Mouse (Mus musculus): ENCODE data around the gene Mgst3. TPM values are rescaled to one million over a fixed set of nuclear protein-coding genes. Genes with fewer than 3 reads are reported as not detected.
"Not testable (repeated sequence)": the region's sequence is repeated elsewhere in the genome, so short reads cannot be mapped to it uniquely, and the experiment has no call there.

The Mgst3 gene
- polyA plus RNA-seq, 1 experiment from 2014 or later, result 61.9 TPM

DNA sequence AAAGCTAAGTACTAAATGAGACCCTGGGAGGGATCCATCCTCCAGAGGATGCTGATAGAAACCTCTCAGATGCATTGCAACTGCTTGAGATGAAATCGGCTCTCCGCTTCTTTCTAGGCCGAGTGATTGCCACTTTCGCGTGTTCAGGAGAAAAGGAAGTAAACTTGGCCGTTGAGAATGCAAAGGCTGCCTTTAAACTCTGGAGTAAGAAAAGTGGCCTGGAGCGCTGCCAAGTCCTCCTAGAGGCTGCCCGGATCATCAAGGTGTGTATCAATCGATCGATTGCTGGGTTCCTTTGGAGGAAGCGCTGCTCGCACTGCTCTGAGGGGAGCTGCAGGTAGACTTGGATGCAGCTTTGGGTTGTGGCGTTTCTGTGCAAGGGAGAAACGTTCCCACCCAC lies 41.2 kb downstream of the Mgst3 start:
- ATAC-seq (ENCODE audit: insufficient number of reproducible peaks, low FRiP score, low TSS enrichment, low read depth), result no peak
- no peaks in the 10 kb centered on the region for H3K27me3 ChIP-seq

DNA sequence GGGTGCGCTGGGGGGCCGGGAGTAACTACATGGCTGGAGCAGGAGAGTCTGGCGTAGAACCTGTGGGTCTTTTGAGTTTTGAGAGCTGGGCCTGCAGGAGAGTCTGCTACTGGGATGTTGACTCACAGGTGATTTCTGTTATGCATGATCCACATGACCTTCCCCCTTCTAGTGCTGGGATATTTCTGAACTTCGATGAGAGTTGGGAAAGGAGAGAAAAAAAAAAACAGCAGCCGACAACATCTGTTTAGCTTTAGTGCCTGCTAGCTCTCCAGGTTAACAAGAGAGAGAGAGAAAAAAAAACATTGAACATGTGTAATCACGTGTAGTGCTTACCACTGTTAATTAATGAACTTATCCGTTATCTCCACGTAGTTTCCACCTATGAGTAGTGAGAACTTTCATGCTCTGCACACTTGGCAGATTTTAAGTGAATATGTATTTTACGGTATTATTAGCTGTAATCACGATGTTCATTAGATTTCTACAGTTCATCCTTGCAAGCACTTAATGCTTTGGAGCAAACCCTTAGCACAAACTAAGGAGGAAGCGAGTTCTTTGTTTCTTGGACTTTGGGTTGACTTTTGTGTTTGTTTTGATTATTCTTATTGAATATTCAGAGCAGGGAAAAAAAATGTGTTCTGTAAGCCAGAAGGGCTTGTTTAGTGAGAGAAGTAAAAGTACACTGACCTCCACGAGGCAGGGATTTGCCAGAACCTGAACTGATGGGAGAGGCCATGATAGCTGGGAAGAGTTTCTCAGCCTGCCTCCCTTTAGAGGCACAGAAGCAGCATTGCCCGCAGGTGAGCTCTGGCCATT lies 42.8 kb downstream of the Mgst3 start:
- peak overlapping the region; percentile 86 for H3K27ac ChIP-seq
- 0 out of 2 replicates have a peak, but pooled peaks cover 7% of the 10 kb centered on the region for H3K4me1 ChIP-seq
- WGBS, result 26% methylated on average over 13 of the region's 13 CpGs
- ATAC-seq (ENCODE audit: insufficient number of reproducible peaks, low FRiP score, low TSS enrichment, low read depth), result no peak
- peak overlapping the region; percentile 76 for H3K4me3 ChIP-seq
- no peaks in the 10 kb centered on the region for H3K27me3 ChIP-seq
- H3K4me2 ChIP-seq, result peak overlapping the region; percentile 77
- peak overlapping the region; percentile 65 for H3K9ac ChIP-seq
- no peaks in the 10 kb centered on the region for H3K9me3 ChIP-seq
- H3K36me3 ChIP-seq, result peaks cover 24% of the 10 kb centered on the region

More for the DNA sequence above, 41.2 kb downstream of the Mgst3 start:
- 81% methylated on average over 14 of the region's 14 CpGs for WGBS
- no peak overlapping the region for H3K4me3 ChIP-seq
- H3K4me1 ChIP-seq, result 0 out of 2 replicates have a peak, but pooled peaks cover 7% of the 10 kb centered on the region
- H3K9me3 ChIP-seq, result no peaks in the 10 kb centered on the region
- no peak overlapping the region for H3K9ac ChIP-seq
- no peak overlapping the region for H3K27ac ChIP-seq
- H3K36me3 ChIP-seq, result peaks cover 31% of the 10 kb centered on the region
- no peak overlapping the region for H3K4me2 ChIP-seq

GRCm38 (mm10) chr1:167349815-167350596 lies 43.6 kb downstream of the Mgst3 start, which contains the start of gene Aldh9a1:
Aldh9a1 (plus strand) TSS chr1:167349991.
- WGBS, result under 1% methylated on average over 55 of the region's 55 CpGs
- H3K9me3 ChIP-seq, result no peaks in the 10 kb centered on the region
- no peaks in the 10 kb centered on the region for H3K27me3 ChIP-seq
- H3K4me1 ChIP-seq, result 0 out of 2 replicates have a peak, but pooled peaks cover 7% of the 10 kb centered on the region
- H3K27ac ChIP-seq, result peak within 1 kb of the TSS; percentile 86
- H3K4me2 ChIP-seq, result peak within 1 kb of the TSS; percentile 77
- H3K36me3 ChIP-seq, result peaks cover 17% of the 10 kb centered on the region
- peak within 1 kb of the TSS; percentile 65 for H3K9ac ChIP-seq
- peak within 1 kb of the TSS; percentile 76 for H3K4me3 ChIP-seq
- ATAC-seq (ENCODE audit: insufficient number of reproducible peaks, low FRiP score, low TSS enrichment, low read depth), result peak; percentile 92

DNA sequence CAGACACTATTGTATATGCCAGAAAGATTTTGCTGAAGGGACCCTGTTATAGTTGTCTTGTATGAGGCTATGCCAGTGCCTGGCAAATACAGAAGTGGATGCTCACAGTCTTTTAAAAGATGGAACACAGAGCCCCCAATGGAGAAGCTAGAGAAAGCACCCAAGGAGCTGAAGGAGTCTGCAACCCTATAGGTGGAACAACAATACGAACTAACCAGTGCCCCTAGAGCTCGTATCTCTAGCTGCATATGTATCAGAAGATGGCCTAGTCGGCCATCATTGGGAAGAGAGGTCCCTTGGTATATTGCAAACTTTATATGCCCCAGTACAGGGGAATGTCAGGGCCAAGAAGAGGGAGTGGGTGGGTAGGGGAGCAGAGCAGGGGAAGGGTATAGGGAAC lies 44.4 kb downstream of the Mgst3 start:
- not testable (repeated sequence) for H3K9ac ChIP-seq; ATAC-seq (ENCODE audit: insufficient number of reproducible peaks, low FRiP score, low TSS enrichment, low read depth); H3K4me2 ChIP-seq

DNA sequence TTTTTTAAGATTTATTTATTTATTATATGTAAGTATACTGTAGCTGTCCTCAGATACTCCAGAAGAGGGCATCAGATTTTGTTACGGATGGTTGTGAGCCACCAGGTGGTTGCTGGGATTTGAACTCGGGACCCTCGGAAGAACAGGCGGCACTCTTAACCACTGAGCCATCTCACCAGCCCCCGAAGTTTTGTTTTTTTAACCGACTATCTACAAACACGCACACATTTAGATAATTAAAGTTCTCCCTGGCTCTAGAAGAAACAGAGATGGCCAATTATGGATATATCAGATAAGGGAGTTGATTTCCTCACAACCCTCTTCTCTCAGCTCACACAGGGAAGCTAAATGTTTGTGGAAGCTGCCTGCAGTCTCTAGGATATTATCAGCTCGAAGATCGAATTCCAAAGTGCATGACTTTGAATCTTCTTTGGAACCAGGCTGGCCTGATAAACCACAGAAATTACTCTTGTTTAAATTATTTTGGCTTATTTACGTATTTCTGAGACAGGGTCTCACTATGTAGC lies 47.6 kb downstream of the Mgst3 start:
- WGBS, result 89% methylated on average over 10 of the region's 10 CpGs
- not testable (repeated sequence) for H3K27me3 ChIP-seq

More for the DNA sequence above, 44.4 kb downstream of the Mgst3 start:
- not testable (repeated sequence) for H3K36me3 ChIP-seq, H3K27ac ChIP-seq, H3K4me1 ChIP-seq, H3K27me3 ChIP-seq, H3K4me3 ChIP-seq, H3K9me3 ChIP-seq
- WGBS, result 63% methylated on average over 3 of the region's 3 CpGs

DNA sequence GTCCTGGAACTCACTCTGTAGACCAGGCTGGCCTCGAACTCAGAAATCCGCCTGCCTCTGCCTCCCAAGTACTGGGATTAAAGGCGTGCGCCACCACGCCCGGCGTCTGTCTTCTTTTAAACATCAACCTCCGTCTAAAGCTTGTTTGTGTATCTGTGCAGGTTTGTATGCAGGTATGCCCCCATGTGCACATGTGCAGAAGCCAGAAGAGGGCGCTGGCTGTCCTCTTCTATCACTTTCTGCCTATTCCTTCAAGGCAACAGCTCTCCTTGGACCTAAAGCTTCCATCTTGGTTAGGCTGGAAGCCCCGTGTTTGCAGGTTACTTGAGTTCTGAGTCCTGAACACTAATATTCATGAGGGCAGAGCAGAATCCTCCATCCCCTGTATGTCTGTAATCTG lies 50.8 kb downstream of the Mgst3 start:
- 83% methylated on average over 10 of the region's 10 CpGs for whole genome bisulfite sequencing
- H3K4me2 ChIP-seq, result no peak overlapping the region
- H3K27me3 ChIP-seq, result peaks cover 6% of the 10 kb centered on the region; the same call in 1 of the 2 replicates
- H3K36me3 ChIP-seq, result no peaks in the 10 kb centered on the region
- no peak overlapping the region for H3K27ac ChIP-seq
- ATAC-seq (ENCODE audit: insufficient number of reproducible peaks, low FRiP score, low TSS enrichment, low read depth), result no peak
- H3K9ac ChIP-seq, result no peak overlapping the region
- no peaks in the 10 kb centered on the region for H3K9me3 ChIP-seq
- no peaks in the 10 kb centered on the region for H3K4me1 ChIP-seq
- H3K4me3 ChIP-seq, result no peak overlapping the region

More for the DNA sequence above, 47.6 kb downstream of the Mgst3 start:
- H3K27ac ChIP-seq; H3K4me3 ChIP-seq; H3K4me2 ChIP-seq; H3K9ac ChIP-seq; H3K4me1 ChIP-seq; ATAC-seq (ENCODE audit: insufficient number of reproducible peaks, low FRiP score, low TSS enrichment, low read depth); H3K36me3 ChIP-seq; H3K9me3 ChIP-seq: not testable (repeated sequence)

DNA sequence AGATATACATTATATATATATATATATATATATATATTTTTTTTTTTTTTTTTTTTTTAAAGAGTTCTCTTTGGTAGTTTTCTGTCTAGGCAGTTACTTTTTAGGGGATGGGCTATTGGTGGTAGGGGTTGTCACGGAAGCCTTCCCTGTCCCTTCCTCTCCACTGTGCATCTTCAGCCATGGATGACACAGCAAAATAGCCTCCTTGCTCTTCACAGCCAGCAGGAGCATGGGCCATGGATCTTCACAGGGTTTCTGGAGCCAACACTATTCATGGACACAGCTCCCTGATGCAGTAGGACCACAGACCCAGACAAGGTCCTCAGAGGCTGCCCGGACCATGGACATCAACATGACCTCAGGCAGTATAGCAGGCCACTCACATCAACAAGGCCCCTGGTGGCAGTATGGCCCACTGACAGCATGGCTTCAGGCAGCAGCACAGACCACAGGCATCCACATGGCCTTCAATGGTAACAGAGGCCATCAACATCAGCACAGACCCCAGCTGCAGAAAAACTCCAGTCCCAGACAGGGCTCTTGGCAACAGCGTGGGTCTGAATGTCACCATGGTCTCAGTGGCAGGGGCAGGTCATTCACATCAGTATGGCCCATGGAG lies 52.6 kb downstream of the Mgst3 start:
- H3K9ac ChIP-seq, result no peak overlapping the region
- no peak overlapping the region for H3K4me2 ChIP-seq
- H3K9me3 ChIP-seq, result no peaks in the 10 kb centered on the region
- H3K4me1 ChIP-seq, result no peaks in the 10 kb centered on the region
- peaks cover 6% of the 10 kb centered on the region; the same call in 1 of the 2 replicates for H3K27me3 ChIP-seq
- 91% methylated on average over 3 of the region's 3 CpGs for WGBS
- no peaks in the 10 kb centered on the region for H3K36me3 ChIP-seq
- H3K27ac ChIP-seq, result no peak overlapping the region
- ATAC-seq (ENCODE audit: insufficient number of reproducible peaks, low FRiP score, low TSS enrichment, low read depth), result no peak; the same call in 1 of the 2 replicates
- H3K4me3 ChIP-seq, result no peak overlapping the region

- Histone ChIP-seq H3K4me1 (no peaks in the 10 kb centered on the region), H3K27me3 (peaks cover 6% of the 10 kb centered on the region; the same call in 1 of the 2 replicates), H3K4me3 (peak overlapping the region; percentile 47), H3K9ac (0 out of 2 replicates have a peak overlapping the region, but pooled peaks have one; percentile 15), H3K27ac (no peak overlapping the region), H3K4me2 (peak overlapping the region; percentile 86), H3K36me3 (no peaks in the 10 kb centered on the region), H3K9me3 (no peaks in the 10 kb centered on the region)
- 3% methylated on average over 47 of the region's 47 CpGs for WGBS
- ATAC-seq (ENCODE audit: insufficient number of reproducible peaks, low FRiP score, low TSS enrichment, low read depth), result no peak
Measured at GRCm38 (mm10) chr1:167340111-167340787, 53.4 kb downstream of the Mgst3 start.

GRCm38 (mm10) chr1:167339177-167339781 lies 54.4 kb downstream of the Mgst3 start:
- Histone ChIP-seq H3K4me2 (no peak overlapping the region), H3K4me3 (no peak overlapping the region), H3K4me1 (no peaks in the 10 kb centered on the region), H3K36me3 (no peaks in the 10 kb centered on the region), H3K27ac (no peak overlapping the region), H3K9me3 (no peaks in the 10 kb centered on the region), H3K9ac (no peak overlapping the region), H3K27me3 (peaks cover 6% of the 10 kb centered on the region; the same call in 1 of the 2 replicates)
- 70% methylated on average over 8 of the region's 9 CpGs for WGBS
- ATAC-seq (ENCODE audit: insufficient number of reproducible peaks, low FRiP score, low TSS enrichment, low read depth), result no peak

- no peak overlapping the region for H3K4me3 ChIP-seq
- peaks cover 6% of the 10 kb centered on the region; the same call in 1 of the 2 replicates for H3K27me3 ChIP-seq
- 22% methylated on average over 12 of the region's 12 CpGs for WGBS
- ATAC-seq (ENCODE audit: insufficient number of reproducible peaks, low FRiP score, low TSS enrichment, low read depth), result no peak
- no peak overlapping the region for H3K9ac ChIP-seq
- no peak overlapping the region for H3K4me2 ChIP-seq
- H3K36me3 ChIP-seq, result peaks cover 9% of the 10 kb centered on the region
- H3K9me3 ChIP-seq, result no peaks in the 10 kb centered on the region
- H3K27ac ChIP-seq, result no peak overlapping the region
- H3K4me1 ChIP-seq, result no peaks in the 10 kb centered on the region
Measured at GRCm38 (mm10) chr1:167337463-167338095, 56.1 kb downstream of the Mgst3 start.

Data from limb, embryonic 15.5 days (tissue).